Mouse (Mus musculus): ENCODE results near the gene Chd9.

Gene Chd9

GRCm38 (mm10) chr8:90965467-90966170 is 137.5 kb downstream of the Chd9 start:
- no peak for DNase-seq (ENCODE audit: low read depth, low spot score)

- no peak for DNase-seq (ENCODE audit: low read depth, low spot score)
Observed at GRCm38 (mm10) chr8:90968307-90968706, 140.2 kb downstream of the Chd9 start.

GRCm38 (mm10) chr8:90976960-90977371 is 148.8 kb downstream of the Chd9 start:
- no peak for DNase-seq (ENCODE audit: low read depth, low spot score)

GRCm38 (mm10) chr8:90978720-90979119 is 150.6 kb downstream of the Chd9 start:
- no peak for DNase-seq (ENCODE audit: low read depth, low spot score)

GRCm38 (mm10) chr8:90979295-90979694 is 151.1 kb downstream of the Chd9 start:
- DNase-seq (ENCODE audit: low read depth, low spot score): no peak

- no peak for DNase-seq (ENCODE audit: low read depth, low spot score)
Observed at GRCm38 (mm10) chr8:90982087-90982486, 153.9 kb downstream of the Chd9 start.

GRCm38 (mm10) chr8:91019726-91020125 is 191.6 kb downstream of the Chd9 start:
- peak; percentile 63 for DNase-seq (ENCODE audit: low read depth, low spot score)

GRCm38 (mm10) chr8:91034417-91034816 is 206.3 kb downstream of the Chd9 start:
- DNase-seq (ENCODE audit: low read depth, low spot score): no peak

GRCm38 (mm10) chr8:91036905-91037304 is 208.8 kb downstream of the Chd9 start:
- no peak for DNase-seq (ENCODE audit: low read depth, low spot score)

- no peak for DNase-seq (ENCODE audit: low read depth, low spot score)
Observed at GRCm38 (mm10) chr8:91038637-91039036, 210.5 kb downstream of the Chd9 start.

GRCm38 (mm10) chr8:91046370-91046769 is 218.2 kb downstream of the Chd9 start:
- no peak for DNase-seq (ENCODE audit: low read depth, low spot score)

- DNase-seq (ENCODE audit: low read depth, low spot score): peak; percentile 8
Observed at GRCm38 (mm10) chr8:91051037-91051436, 222.9 kb downstream of the Chd9 start.

- no peak for DNase-seq (ENCODE audit: low read depth, low spot score)
Observed at GRCm38 (mm10) chr8:91054418-91054817, 226.3 kb downstream of the Chd9 start.

GRCm38 (mm10) chr8:91056848-91057247 is 228.7 kb downstream of the Chd9 start:
- no peak for DNase-seq (ENCODE audit: low read depth, low spot score)

- no peak for DNase-seq (ENCODE audit: low read depth, low spot score)
Observed at GRCm38 (mm10) chr8:91059086-91059578, 231.0 kb downstream of the Chd9 start.

- DNase-seq (ENCODE audit: low read depth, low spot score): no peak
Observed at GRCm38 (mm10) chr8:91059884-91060510, 231.8 kb downstream of the Chd9 start.

GRCm38 (mm10) chr8:91060555-91061471 is 232.7 kb downstream of the Chd9 start:
- no peak for DNase-seq (ENCODE audit: low read depth, low spot score)

GRCm38 (mm10) chr8:91065179-91065578 is 237.0 kb downstream of the Chd9 start:
- DNase-seq (ENCODE audit: low read depth, low spot score): no peak

GRCm38 (mm10) chr8:91069407-91069806 is 241.3 kb downstream of the Chd9 start:
- DNase-seq (ENCODE audit: low read depth, low spot score): no peak

GRCm38 (mm10) chr8:91069834-91070233 is 241.7 kb downstream of the Chd9 start, which contains the start of gene Rbl2:
Gene Rbl2, plus strand, starts transcription at chr8:91070057.
- peak; percentile 85 for DNase-seq (ENCODE audit: low read depth, low spot score)

- peak; percentile 23 for DNase-seq (ENCODE audit: low read depth, low spot score)
Observed at GRCm38 (mm10) chr8:91070275-91070859, 242.2 kb downstream of the Chd9 start.

All from retina, postnatal 7 days (tissue).